Mouse (Mus musculus): ENCODE results near the gene Sppl2c. TPM values are rescaled to one million over a fixed set of nuclear protein-coding genes. Genes with fewer than 3 reads are reported as not detected.

The Sppl2c gene
- total and polyA plus RNA-seq, 2 experiments from 2014 or later, result 0.19 TPM; not detected in 1

- Histone ChIP-seq H3K4me2 (ENCODE audit: low read depth) (no peak overlapping the region), H3K4me1 (ENCODE audit: insufficient read depth) (peaks cover 13% of the 10 kb centered on the region; the same call in 1 of the 2 replicates), H3K9me3 (ENCODE audit: low read length) (no peaks in the 10 kb centered on the region), H3K36me3 (ENCODE audit: insufficient read depth) (no peaks in the 10 kb centered on the region), H3K4me3 (ENCODE audit: low read depth, low read length) (no peak overlapping the region), H3K27me3 (ENCODE audit: insufficient read depth, low read length) (no peaks in the 10 kb centered on the region), H3K27ac (ENCODE audit: low read depth, low read length) (no peak overlapping the region), H3K9ac (no peak overlapping the region)
- no peak for TF ChIP-seq CTCF (IDR thresholded peaks at IDR 0.05; ENCODE audit: low read depth)
- DNase-seq, result no peak
- ATAC-seq, result no peak
Observed at GRCm38 (mm10) chr11:104155899-104156298, 30.2 kb upstream of the Sppl2c start.

- TF ChIP-seq CTCF (IDR thresholded peaks at IDR 0.05; ENCODE audit: low read depth), result no peak
- Histone ChIP-seq H3K4me2 (ENCODE audit: low read depth) (no peak overlapping the region), H3K9ac (no peak overlapping the region), H3K27ac (ENCODE audit: low read depth, low read length) (no peak overlapping the region), H3K9me3 (ENCODE audit: low read length) (no peaks in the 10 kb centered on the region), H3K4me1 (ENCODE audit: insufficient read depth) (peaks cover 17% of the 10 kb centered on the region; the same call in 1 of the 2 replicates), H3K36me3 (ENCODE audit: insufficient read depth) (no peaks in the 10 kb centered on the region), H3K27me3 (ENCODE audit: insufficient read depth, low read length) (no peaks in the 10 kb centered on the region), H3K4me3 (ENCODE audit: low read depth, low read length) (no peak overlapping the region)
- ATAC-seq (no peak), DNase-seq (no peak)
- WGBS, result 68% methylated on average over 3 of the region's 3 CpGs
Observed at GRCm38 (mm10) chr11:104156391-104156790, 29.7 kb upstream of the Sppl2c start.

- WGBS, result 2% methylated on average over 23 of the region's 23 CpGs
- peak; percentile 92 for DNase-seq
- H3K4me1 ChIP-seq (ENCODE audit: insufficient read depth), result peaks cover 17% of the 10 kb centered on the region; the same call in 1 of the 2 replicates
Observed at GRCm38 (mm10) chr11:104157603-104158259, 28.4 kb upstream of the Sppl2c start.

DNA sequence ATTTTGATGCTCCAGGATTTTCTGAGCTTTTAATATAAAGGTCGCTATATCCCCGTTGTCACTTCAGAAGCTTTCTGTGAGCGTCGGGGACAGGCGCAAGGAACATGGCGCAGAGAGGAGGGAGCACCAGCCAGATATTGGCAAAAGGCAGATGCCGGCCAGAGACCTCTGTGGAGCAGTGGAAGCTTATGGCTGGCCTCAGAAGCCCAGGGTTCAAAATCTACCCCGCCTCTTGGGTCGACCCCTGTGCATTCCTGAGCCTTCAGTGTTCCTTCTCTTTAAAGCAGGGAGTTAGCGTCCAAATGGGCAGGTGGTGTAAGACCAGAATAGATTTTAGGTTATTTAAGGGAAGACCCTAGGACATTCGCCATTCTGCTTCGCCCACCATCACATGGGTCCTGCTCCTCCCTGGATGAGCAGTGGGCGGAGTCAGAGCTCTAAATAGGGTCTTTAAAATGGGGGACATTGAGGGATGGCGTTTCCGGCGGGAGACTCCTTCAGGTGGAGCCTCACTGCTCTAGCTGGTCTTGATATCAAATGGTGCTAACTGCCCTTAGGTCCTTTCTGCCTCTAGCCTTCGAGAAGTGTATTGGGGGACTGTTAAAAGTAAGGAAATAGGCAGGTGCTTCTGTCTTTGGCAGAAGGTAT lies 27.7 kb upstream of the Sppl2c start:
- peak overlapping the region; percentile 94 for H3K4me2 ChIP-seq (ENCODE audit: low read depth)
- H3K27me3 ChIP-seq (ENCODE audit: insufficient read depth, low read length), result no peaks in the 10 kb centered on the region
- H3K4me3 ChIP-seq (ENCODE audit: low read depth, low read length), result peak overlapping the region; percentile 45
- ATAC-seq, result peak; percentile 62
- DNase-seq, result peak; percentile 67
- no peak for TF ChIP-seq CTCF (IDR thresholded peaks at IDR 0.05; ENCODE audit: low read depth)
- H3K36me3 ChIP-seq (ENCODE audit: insufficient read depth), result no peaks in the 10 kb centered on the region
- H3K9me3 ChIP-seq (ENCODE audit: low read length), result no peaks in the 10 kb centered on the region
- H3K27ac ChIP-seq (ENCODE audit: low read depth, low read length), result peak overlapping the region; percentile 82
- peaks cover 17% of the 10 kb centered on the region; the same call in 1 of the 2 replicates for H3K4me1 ChIP-seq (ENCODE audit: insufficient read depth)
- WGBS, result 3% methylated on average over 17 of the region's 17 CpGs
- H3K9ac ChIP-seq, result peak overlapping the region; percentile 62

More at GRCm38 (mm10) chr11:104157603-104158259, 28.4 kb upstream of the Sppl2c start:
- TF ChIP-seq CTCF (IDR thresholded peaks at IDR 0.05; ENCODE audit: low read depth), result peak; percentile 68
- no peaks in the 10 kb centered on the region for H3K36me3 ChIP-seq (ENCODE audit: insufficient read depth)
- peak overlapping the region; percentile 45 for H3K4me3 ChIP-seq (ENCODE audit: low read depth, low read length)
- peak overlapping the region; percentile 82 for H3K27ac ChIP-seq (ENCODE audit: low read depth, low read length)
- no peaks in the 10 kb centered on the region for H3K27me3 ChIP-seq (ENCODE audit: insufficient read depth, low read length)
- ATAC-seq, result peak; percentile 99
- peak overlapping the region; percentile 62 for H3K9ac ChIP-seq
- no peaks in the 10 kb centered on the region for H3K9me3 ChIP-seq (ENCODE audit: low read length)
- peak overlapping the region; percentile 94 for H3K4me2 ChIP-seq (ENCODE audit: low read depth)

GRCm38 (mm10) chr11:104159769-104160272 lies 26.3 kb upstream of the Sppl2c start:
- ATAC-seq (no peak), DNase-seq (no peak)
- Histone ChIP-seq H3K27me3 (ENCODE audit: insufficient read depth, low read length) (no peaks in the 10 kb centered on the region), H3K9ac (no peak overlapping the region), H3K4me2 (ENCODE audit: low read depth) (no peak overlapping the region), H3K36me3 (ENCODE audit: insufficient read depth) (no peaks in the 10 kb centered on the region), H3K9me3 (ENCODE audit: low read length) (no peaks in the 10 kb centered on the region), H3K4me3 (ENCODE audit: low read depth, low read length) (no peak overlapping the region), H3K4me1 (ENCODE audit: insufficient read depth) (peaks cover 17% of the 10 kb centered on the region; the same call in 1 of the 2 replicates), H3K27ac (ENCODE audit: low read depth, low read length) (no peak overlapping the region)
- 85% methylated on average over 4 of the region's 4 CpGs for WGBS
- no peak for TF ChIP-seq CTCF (IDR thresholded peaks at IDR 0.05; ENCODE audit: low read depth)

DNA sequence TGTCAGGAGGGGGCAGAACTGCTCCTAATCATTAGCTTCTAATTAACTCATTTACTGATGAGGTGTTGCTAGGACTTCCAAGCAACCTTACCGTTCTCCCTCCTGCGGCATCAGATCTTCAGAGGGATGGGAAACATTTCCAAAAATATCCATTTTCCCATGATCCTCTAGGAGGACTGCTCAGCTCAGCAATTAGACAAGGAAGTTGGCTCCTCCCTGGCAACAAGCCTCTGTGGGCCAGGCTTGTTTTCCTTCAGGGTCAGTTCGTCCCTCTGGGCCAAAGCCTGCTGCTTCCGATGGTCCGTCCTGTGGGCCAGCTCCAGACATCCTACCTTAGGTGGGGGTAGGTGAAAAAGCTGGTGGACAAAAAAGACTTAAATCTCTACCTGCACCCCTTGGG lies 25.0 kb upstream of the Sppl2c start:
- WGBS, result 69% methylated on average over 5 of the region's 5 CpGs
- no peak for TF ChIP-seq CTCF (IDR thresholded peaks at IDR 0.05; ENCODE audit: low read depth)
- DNase-seq (no peak), ATAC-seq (no peak)
- no peaks in the 10 kb centered on the region for H3K9me3 ChIP-seq (ENCODE audit: low read length)
- no peak overlapping the region for H3K4me3 ChIP-seq (ENCODE audit: low read depth, low read length)
- H3K36me3 ChIP-seq (ENCODE audit: insufficient read depth), result no peaks in the 10 kb centered on the region
- H3K27ac ChIP-seq (ENCODE audit: low read depth, low read length), result no peak overlapping the region
- no peak overlapping the region for H3K9ac ChIP-seq
- no peak overlapping the region for H3K4me2 ChIP-seq (ENCODE audit: low read depth)
- H3K27me3 ChIP-seq (ENCODE audit: insufficient read depth, low read length), result no peaks in the 10 kb centered on the region
- H3K4me1 ChIP-seq (ENCODE audit: insufficient read depth), result peaks cover 17% of the 10 kb centered on the region; the same call in 1 of the 2 replicates

DNA sequence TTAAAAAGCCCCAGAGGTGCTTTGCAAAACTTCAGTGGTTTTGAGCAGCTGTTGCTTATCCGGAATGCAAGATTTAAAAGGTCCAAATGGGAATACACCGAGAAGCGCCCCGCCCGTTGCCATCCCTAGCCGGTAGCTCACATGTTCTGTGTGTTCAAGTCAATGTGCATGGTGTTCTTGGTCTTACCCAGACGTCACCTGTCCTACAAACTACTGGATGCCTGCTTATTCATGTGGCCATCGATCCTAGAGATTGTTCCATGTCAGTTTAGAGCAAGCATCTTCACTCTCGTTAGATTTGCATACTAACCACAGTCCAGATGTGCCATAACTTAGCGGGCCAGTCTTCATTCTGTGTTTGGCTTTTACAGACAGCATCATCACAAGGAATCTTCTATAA lies 21.9 kb upstream of the Sppl2c start:
- Histone ChIP-seq H3K27me3 (ENCODE audit: insufficient read depth, low read length) (no peaks in the 10 kb centered on the region), H3K27ac (ENCODE audit: low read depth, low read length) (no peak overlapping the region), H3K36me3 (ENCODE audit: insufficient read depth) (no peaks in the 10 kb centered on the region), H3K4me3 (ENCODE audit: low read depth, low read length) (no peak overlapping the region), H3K4me2 (ENCODE audit: low read depth) (no peak overlapping the region), H3K9me3 (ENCODE audit: low read length) (no peaks in the 10 kb centered on the region), H3K4me1 (ENCODE audit: insufficient read depth) (peaks cover 5% of the 10 kb centered on the region; the same call in 1 of the 2 replicates), H3K9ac (no peak overlapping the region)
- DNase-seq (no peak), ATAC-seq (no peak)
- TF ChIP-seq CTCF (IDR thresholded peaks at IDR 0.05; ENCODE audit: low read depth), result no peak
- 92% methylated on average over 10 of the region's 10 CpGs for WGBS
